Mouse (Mus musculus): ENCODE results near the gene Usp34.
"Not testable (repeated sequence)": the region's sequence is repeated elsewhere in the genome, so short reads cannot be mapped to it uniquely, and the experiment has no call there.

The Usp34 gene

GRCm38 (mm10) chr11:23497718-23498509, 191.2 kb downstream of the Usp34 start, which contains the start of gene Ahsa2:
TSS of gene Ahsa2 (minus strand) at chr11:23498030.
- in situ Hi-C loops (cut with MboI) = no loop called here

DNA sequence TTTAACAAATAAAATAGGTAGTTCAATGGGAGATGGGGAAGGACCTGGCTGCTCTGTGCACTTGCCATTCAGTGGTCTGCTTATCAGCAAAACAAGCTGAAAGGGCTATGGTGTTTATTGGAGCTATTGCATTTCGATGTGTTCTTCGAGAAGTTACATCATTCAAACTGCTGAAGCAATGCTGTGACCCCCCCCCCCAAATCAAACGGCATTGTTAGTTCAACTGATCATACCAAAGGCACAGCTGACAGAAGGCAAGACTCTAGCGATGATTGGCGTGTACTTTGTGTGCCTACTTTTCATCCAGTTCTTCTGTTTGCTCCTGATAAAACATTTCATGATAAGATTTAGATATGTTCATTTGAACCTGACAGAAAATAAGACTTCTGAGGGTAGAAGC, 191.9 kb downstream of the Usp34 start:
- in situ Hi-C loops (cut with MboI) = no loop called here

GRCm38 (mm10) chr11:23504801-23505200, 198.1 kb downstream of the Usp34 start:
- in situ Hi-C loops (cut with MboI) = not testable (repeated sequence)

DNA sequence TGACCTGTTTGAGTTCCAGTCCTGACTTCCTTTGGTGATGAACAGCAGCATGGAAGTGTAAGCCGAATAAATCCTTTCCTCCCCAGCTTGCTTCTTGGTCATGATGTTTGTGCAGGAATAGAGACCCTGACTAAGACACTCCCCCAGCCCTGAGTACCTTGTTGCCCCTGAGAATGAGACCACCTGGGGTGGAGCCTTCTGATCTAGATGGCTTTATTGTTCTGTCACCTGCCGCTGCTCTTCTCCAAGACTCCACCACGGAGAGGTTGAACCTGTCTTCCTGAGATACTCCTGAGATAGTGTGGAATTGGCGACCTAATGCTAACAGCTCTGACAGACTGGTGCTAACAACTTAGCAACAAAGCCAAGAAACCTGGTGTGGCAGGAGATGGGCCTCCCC, 208.1 kb downstream of the Usp34 start:
- in situ Hi-C loops (cut with MboI) = not testable (repeated sequence)

- in situ Hi-C loops (cut with MboI) = no loop called here
Observed at GRCm38 (mm10) chr11:23515315-23515714, 208.6 kb downstream of the Usp34 start.

DNA sequence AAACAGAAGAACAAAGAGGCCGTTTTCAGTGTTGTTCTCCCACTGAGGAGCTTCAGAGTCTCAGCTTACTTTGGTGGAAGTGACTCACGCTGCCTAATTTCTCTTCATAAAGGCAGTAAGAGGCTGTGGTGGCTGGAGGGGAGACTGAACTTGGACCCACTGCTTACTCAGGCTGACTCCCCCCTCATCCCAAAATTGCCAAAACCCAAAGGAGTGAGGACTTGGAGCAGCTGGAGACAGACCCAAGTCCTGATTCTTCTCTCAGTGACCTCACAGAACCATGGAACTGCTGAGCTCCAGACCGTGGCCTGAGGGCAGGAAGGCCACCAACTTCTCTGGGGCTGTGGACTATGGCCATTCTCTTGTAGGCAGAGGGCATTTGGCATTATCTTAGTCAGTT, 212.3 kb downstream of the Usp34 start:
- in situ Hi-C loops (cut with MboI) = no loop called here

- in situ Hi-C loops (cut with MboI) = no loop called here
Observed at GRCm38 (mm10) chr11:23520473-23521205, 213.9 kb downstream of the Usp34 start, which contains the start of gene 1700093K21Rik. TSS of gene 1700093K21Rik (minus strand) at chr11:23521155.

DNA sequence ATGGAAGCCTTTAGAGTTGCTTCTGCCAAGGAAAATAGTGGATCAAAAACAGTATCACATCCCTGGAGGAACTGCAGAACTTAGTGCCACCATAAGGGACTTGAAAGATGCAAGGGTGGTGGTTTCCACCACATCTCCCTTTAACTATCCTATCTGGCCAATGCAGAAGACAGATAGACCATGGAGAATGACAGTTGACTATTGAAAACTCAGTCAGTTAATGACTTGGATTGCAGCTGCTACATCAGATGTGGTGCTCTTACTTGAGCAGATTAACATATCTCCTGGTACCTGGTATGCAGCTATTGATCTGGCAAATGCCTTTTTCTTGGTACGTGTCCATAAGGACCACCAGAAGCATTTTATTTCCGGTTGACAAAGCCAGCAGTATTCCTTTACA, 230.8 kb downstream of the Usp34 start:
- in situ Hi-C loops (cut with MboI) = no loop called here

Data from mature B cell (primary cell).